Mouse (Mus musculus): ENCODE results near the gene Fcho1.
A peak's percentile ranks its signal among the peaks of the same experiment; 100 is the strongest.

DNA sequence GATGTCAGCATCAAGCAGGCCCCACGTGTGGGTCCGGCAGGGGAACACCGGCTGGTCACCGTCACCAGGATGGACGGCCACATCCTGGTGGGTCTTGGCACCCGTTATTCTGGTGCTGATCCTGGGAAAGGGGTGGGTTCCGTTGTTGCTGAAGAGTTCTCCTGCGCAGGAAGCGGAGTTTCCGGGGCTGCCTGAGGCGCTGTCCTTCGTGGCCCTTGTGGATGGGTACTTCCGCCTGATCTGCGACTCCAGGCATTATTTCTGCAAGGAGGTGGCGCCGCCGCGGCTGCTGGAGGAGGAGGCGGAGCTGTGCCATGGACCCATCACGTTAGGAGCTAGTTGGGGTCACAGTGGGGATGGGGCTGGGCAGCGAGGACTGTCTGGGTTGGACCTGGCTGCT, 45.0 kb downstream of the Fcho1 start:
- TF ChIP-seq EP300 (IDR thresholded peaks at IDR 0.05) (0 out of 2 replicates have a peak, but pooled peaks have one; percentile 9), CTCF (IDR thresholded peaks at IDR 0.05) (no peak)
